Mouse (Mus musculus): Measurements from ENCODE around the gene Abhd15. TPM values are rescaled to one million over a fixed set of nuclear protein-coding genes. Genes with fewer than 3 reads are reported as not detected.
A peak's percentile ranks its signal among the peaks of the same experiment; 100 is the strongest.

Abhd15 gene
- polyA plus RNA-seq, 1 experiment from 2014 or later: 2.2 TPM

DNA sequence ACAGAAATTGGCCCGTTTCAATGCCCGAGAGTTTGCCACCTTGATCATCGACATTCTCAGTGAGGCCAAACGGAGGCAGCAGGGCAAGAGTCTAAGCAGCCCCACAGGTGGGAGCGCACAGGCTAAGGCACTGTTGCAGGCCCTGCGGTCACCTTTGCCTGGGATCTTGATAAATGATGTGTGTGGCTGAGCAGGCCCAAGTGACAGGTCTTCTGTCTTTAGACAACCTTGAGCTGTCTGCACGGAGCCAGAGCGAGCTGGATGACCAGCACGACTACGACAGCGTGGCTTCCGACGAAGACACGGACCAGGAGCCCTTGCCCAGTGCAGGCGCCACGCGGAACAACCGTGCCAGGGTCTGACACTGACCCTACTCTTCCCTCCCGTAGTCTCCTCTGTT is 10.5 kb upstream of the Abhd15 start:
- Histone ChIP-seq H3K4me3 (no peak overlapping the region), H3K4me1 (peaks cover 45% of the 10 kb centered on the region), H3K36me3 (peaks cover 84% of the 10 kb centered on the region), H3K9me3 (no peaks in the 10 kb centered on the region), H3K27ac (no peak overlapping the region), H3K27me3 (no peaks in the 10 kb centered on the region), H3K9ac (no peak overlapping the region; the same call in 1 of the 2 replicates), H3K4me2 (no peak overlapping the region)
- ATAC-seq (ENCODE audit: insufficient number of reproducible peaks, insufficient read depth, low FRiP score, low TSS enrichment, low read depth): no peak
- 95% methylated on average over 19 of the region's 19 CpGs for WGBS

GRCm38 (mm10) chr11:77505291-77505980 is 9.5 kb upstream of the Abhd15 start:
- H3K9ac ChIP-seq: no peak overlapping the region
- H3K36me3 ChIP-seq: peaks cover 80% of the 10 kb centered on the region
- H3K27me3 ChIP-seq: no peaks in the 10 kb centered on the region
- no peaks in the 10 kb centered on the region for H3K9me3 ChIP-seq
- H3K27ac ChIP-seq: no peak overlapping the region
- peaks cover 42% of the 10 kb centered on the region for H3K4me1 ChIP-seq
- no peak overlapping the region for H3K4me3 ChIP-seq
- no peak overlapping the region for H3K4me2 ChIP-seq
- 89% methylated on average over 22 of the region's 22 CpGs for WGBS
- no peak for ATAC-seq (ENCODE audit: insufficient number of reproducible peaks, insufficient read depth, low FRiP score, low TSS enrichment, low read depth)

DNA sequence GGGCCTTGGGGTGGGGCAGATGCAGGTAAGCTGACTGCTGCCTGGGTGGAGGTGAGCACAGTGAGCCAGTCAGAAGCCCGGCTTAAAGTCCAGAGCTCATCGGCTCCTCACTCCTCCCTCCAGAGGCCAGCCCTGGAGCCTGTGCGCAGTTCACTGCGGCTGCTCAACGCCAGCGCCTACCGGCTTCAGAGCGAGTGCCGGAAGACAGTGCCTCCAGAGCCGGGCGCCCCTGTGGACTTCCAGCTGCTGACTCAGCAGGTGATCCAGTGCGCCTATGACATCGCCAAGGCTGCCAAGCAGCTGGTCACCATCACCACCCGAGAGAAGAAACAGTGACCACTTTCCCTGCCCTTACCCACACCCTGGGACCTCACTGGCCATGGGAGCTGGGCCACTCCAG is 8.6 kb upstream of the Abhd15 start:
- H3K36me3 ChIP-seq: peaks cover 74% of the 10 kb centered on the region
- no peak overlapping the region for H3K27ac ChIP-seq

GRCm38 (mm10) chr11:77506941-77507340 is 8.0 kb upstream of the Abhd15 start:
- Histone ChIP-seq H3K27ac (no peak overlapping the region), H3K36me3 (peaks cover 73% of the 10 kb centered on the region)

More for the DNA sequence above, 8.6 kb upstream of the Abhd15 start:
- no peaks in the 10 kb centered on the region for H3K9me3 ChIP-seq
- ATAC-seq (ENCODE audit: insufficient number of reproducible peaks, insufficient read depth, low FRiP score, low TSS enrichment, low read depth): no peak
- H3K4me2 ChIP-seq: no peak overlapping the region
- 88% methylated on average over 14 of the region's 14 CpGs for WGBS
- H3K4me3 ChIP-seq: no peak overlapping the region
- peaks cover 39% of the 10 kb centered on the region for H3K4me1 ChIP-seq
- no peaks in the 10 kb centered on the region for H3K27me3 ChIP-seq
- no peak overlapping the region for H3K9ac ChIP-seq

GRCm38 (mm10) chr11:77507426-77507825 is 7.5 kb upstream of the Abhd15 start:
- Histone ChIP-seq H3K27me3 (no peaks in the 10 kb centered on the region), H3K4me1 (peaks cover 48% of the 10 kb centered on the region), H3K36me3 (peaks cover 68% of the 10 kb centered on the region), H3K9ac (no peak overlapping the region), H3K27ac (no peak overlapping the region), H3K9me3 (no peaks in the 10 kb centered on the region), H3K4me3 (no peak overlapping the region), H3K4me2 (no peak overlapping the region)
- 64% methylated on average over 4 of the region's 4 CpGs for WGBS
- no peak for ATAC-seq (ENCODE audit: insufficient number of reproducible peaks, insufficient read depth, low FRiP score, low TSS enrichment, low read depth)

More at GRCm38 (mm10) chr11:77506941-77507340, 8.0 kb upstream of the Abhd15 start:
- H3K4me1 ChIP-seq: peaks cover 44% of the 10 kb centered on the region
- ATAC-seq (ENCODE audit: insufficient number of reproducible peaks, insufficient read depth, low FRiP score, low TSS enrichment, low read depth): no peak
- no peak overlapping the region for H3K4me3 ChIP-seq
- H3K9me3 ChIP-seq: no peaks in the 10 kb centered on the region
- no peaks in the 10 kb centered on the region for H3K27me3 ChIP-seq
- H3K9ac ChIP-seq: no peak overlapping the region
- H3K4me2 ChIP-seq: no peak overlapping the region
- WGBS: 74% methylated on average over 6 of the region's 6 CpGs

DNA sequence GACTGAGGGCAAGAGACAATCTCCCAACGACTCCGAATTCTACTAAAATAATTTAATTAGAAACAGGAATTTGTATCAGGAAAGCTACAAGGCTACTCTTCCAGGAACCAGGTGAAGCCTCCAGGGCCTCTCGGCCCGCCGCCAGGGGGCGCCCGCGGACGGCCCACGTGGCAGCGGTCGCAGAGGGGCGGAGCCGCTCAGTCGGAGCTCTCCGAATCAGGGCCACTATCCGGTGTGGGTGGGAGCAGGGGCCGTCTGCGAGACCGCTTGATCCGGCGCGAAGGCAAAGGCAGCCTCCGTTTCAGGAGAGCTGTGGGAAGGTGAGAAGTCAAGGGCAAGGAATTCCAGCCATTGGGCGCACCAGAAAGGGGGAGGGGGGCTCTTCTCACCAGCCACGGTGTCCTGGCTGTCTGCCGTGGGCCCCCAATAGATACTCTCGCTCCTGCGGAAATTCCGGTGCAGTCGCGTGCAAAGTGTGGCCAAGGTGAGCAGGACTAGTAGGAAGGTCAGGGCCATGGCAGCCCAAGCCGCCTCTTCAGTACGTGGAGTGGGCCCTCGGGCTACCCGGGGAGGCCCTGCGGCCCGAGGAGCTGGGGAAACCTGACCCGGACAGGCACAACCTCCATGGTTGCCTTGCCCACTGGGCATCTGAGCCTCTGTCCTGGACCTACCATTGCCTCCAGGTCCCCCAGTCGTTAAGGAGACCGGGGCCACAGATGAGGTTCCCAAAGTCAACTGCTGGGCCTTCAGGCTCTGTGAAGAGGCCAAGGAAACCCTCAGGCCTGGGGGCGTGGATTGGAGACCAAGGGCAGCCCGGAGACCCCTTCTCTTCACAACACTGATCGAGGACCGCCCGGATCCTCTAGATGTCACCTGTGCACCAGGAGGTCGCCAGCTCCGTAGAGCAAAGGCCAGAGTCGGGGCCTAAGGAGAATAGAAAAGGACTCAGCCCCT is 6.6 kb upstream of the Abhd15 start:
- Histone ChIP-seq H3K4me2 (peak overlapping the region; percentile 76), H3K9me3 (no peaks in the 10 kb centered on the region), H3K4me1 (peaks cover 39% of the 10 kb centered on the region), H3K9ac (peak overlapping the region; percentile 72), H3K4me3 (peak overlapping the region; percentile 41), H3K27ac (peak overlapping the region; percentile 69), H3K27me3 (no peaks in the 10 kb centered on the region), H3K36me3 (peaks cover 59% of the 10 kb centered on the region)
- 18% methylated on average over 49 of the region's 49 CpGs for WGBS
- peak; percentile 57; the same call in 1 of the 2 replicates for ATAC-seq (ENCODE audit: insufficient number of reproducible peaks, insufficient read depth, low FRiP score, low TSS enrichment, low read depth)

- Histone ChIP-seq H3K4me1 (peaks cover 61% of the 10 kb centered on the region), H3K27me3 (peaks cover 24% of the 10 kb centered on the region), H3K4me3 (no peak overlapping the region), H3K9me3 (no peaks in the 10 kb centered on the region), H3K4me2 (peak overlapping the region; percentile 98), H3K36me3 (peaks cover 29% of the 10 kb centered on the region), H3K9ac (no peak overlapping the region), H3K27ac (no peak overlapping the region)
- no peak for ATAC-seq (ENCODE audit: insufficient number of reproducible peaks, insufficient read depth, low FRiP score, low TSS enrichment, low read depth)
- WGBS: 67% methylated on average over 5 of the region's 5 CpGs
These were observed 3.6 kb upstream of the Abhd15 start for GRCm38 (mm10) chr11:77511336-77511735.

GRCm38 (mm10) chr11:77512891-77513810 is 1.8 kb upstream of the Abhd15 start:
- H3K9me3 ChIP-seq: no peaks in the 10 kb centered on the region
- peaks cover 15% of the 10 kb centered on the region for H3K36me3 ChIP-seq
- H3K4me3 ChIP-seq: peak overlapping the region; percentile 67
- peak overlapping the region; percentile 86 for H3K9ac ChIP-seq
- ATAC-seq (ENCODE audit: insufficient number of reproducible peaks, insufficient read depth, low FRiP score, low TSS enrichment, low read depth): peak; percentile 62
- WGBS: under 1% methylated on average over 66 of the region's 84 CpGs
- H3K4me2 ChIP-seq: peak overlapping the region; percentile 98
- H3K4me1 ChIP-seq: peaks cover 50% of the 10 kb centered on the region
- peaks cover 38% of the 10 kb centered on the region for H3K27me3 ChIP-seq
- peak overlapping the region; percentile 68 for H3K27ac ChIP-seq

GRCm38 (mm10) chr11:77513811-77514170 is 1.1 kb upstream of the Abhd15 start:
- H3K27ac ChIP-seq: peak overlapping the region; percentile 17; the same call in 1 of the 2 replicates
- ATAC-seq (ENCODE audit: insufficient number of reproducible peaks, insufficient read depth, low FRiP score, low TSS enrichment, low read depth): no peak
- H3K9ac ChIP-seq: peak overlapping the region; percentile 70
- peaks cover 43% of the 10 kb centered on the region for H3K27me3 ChIP-seq
- no peaks in the 10 kb centered on the region for H3K9me3 ChIP-seq
- H3K4me3 ChIP-seq: peak overlapping the region; percentile 67
- peaks cover 10% of the 10 kb centered on the region for H3K36me3 ChIP-seq
- H3K4me2 ChIP-seq: peak overlapping the region; percentile 98
- peaks cover 43% of the 10 kb centered on the region for H3K4me1 ChIP-seq
- WGBS: 8% methylated on average over 10 of the region's 10 CpGs

- 6% methylated on average over 19 of the region's 19 CpGs for WGBS
- Histone ChIP-seq H3K27ac (no peak overlapping the region), H3K27me3 (peaks cover 45% of the 10 kb centered on the region)
These were observed 565 bp upstream of the Abhd15 start for GRCm38 (mm10) chr11:77514281-77514831.

More at GRCm38 (mm10) chr11:77514281-77514831, 565 bp upstream of the Abhd15 start:
- peak overlapping the region; percentile 69 for H3K9ac ChIP-seq
- H3K36me3 ChIP-seq: peaks cover 6% of the 10 kb centered on the region; the same call in 1 of the 2 replicates
- peaks cover 44% of the 10 kb centered on the region for H3K4me1 ChIP-seq
- no peaks in the 10 kb centered on the region for H3K9me3 ChIP-seq
- no peak for ATAC-seq (ENCODE audit: insufficient number of reproducible peaks, insufficient read depth, low FRiP score, low TSS enrichment, low read depth)
- peak overlapping the region; percentile 98 for H3K4me2 ChIP-seq
- H3K4me3 ChIP-seq: peak overlapping the region; percentile 67

Data from embryonic facial prominence, embryonic 13.5 days (tissue).